Mouse (Mus musculus): Measurements from ENCODE around the gene Acer1.

DNA sequence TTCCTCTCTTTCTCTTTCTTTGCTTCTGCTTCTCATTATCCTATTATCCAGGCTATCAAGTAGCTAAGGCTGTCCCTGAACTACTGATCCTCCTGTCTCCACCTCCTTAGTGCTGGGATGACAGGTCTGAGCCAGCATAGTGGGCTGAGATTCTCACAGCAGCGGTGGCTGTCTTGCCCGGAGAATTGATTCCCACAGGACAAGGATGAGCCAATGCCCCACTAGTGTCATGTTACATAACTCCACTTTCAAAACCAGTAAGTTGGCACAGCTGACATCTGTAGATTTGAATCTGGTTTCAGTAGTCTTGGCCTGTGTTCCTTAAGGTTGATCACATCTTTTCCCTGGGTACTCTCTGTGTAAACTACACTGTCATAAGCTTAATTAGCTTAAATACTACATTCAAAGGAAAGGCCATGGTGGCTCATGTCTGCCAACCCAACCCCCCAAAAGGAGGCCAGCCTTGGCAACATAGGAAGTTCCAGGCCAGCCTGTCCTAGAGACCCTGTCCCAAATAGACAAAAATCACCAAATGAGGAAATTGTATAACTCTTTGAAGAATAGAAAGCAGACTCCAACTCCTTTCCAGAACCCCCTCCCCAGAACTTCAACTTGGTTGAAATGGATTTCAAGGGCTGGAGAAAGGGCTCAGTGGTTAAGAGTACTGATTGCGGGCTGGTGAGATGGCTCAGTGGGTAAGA is 4.3 kb upstream of the Acer1 start:
- TF ChIP-seq MYOD1 (IDR thresholded peaks at IDR 0.05; ENCODE audit: control insufficient read depth, insufficient read length, low read depth) (no peak), CTCF (IDR thresholded peaks at IDR 0.05; ENCODE audit: control insufficient read depth, insufficient read depth, insufficient read length) (no peak), MAX (IDR thresholded peaks at IDR 0.05) (no peak), USF1 (IDR thresholded peaks at IDR 0.05; ENCODE audit: low read depth) (no peak), MYOG (IDR thresholded peaks at IDR 0.05; ENCODE audit: control insufficient read depth, extremely low read depth, insufficient read length) (no peak), CEBPB (IDR thresholded peaks at IDR 0.05; ENCODE audit: low read depth) (no peak), FOSL1 (IDR thresholded peaks at IDR 0.05; ENCODE audit: insufficient read depth, low read length, poor library complexity, severe bottlenecking) (no peak)

Data from C2C12 (cell line).